Mouse (Mus musculus) lung, postnatal 0 days (tissue): ENCODE results near the gene Dusp11.
"Not testable (repeated sequence)": the region's sequence is repeated elsewhere in the genome, so short reads cannot be mapped to it uniquely, and the experiment has no call there.

Experiments
- CTCF ChIP-seq: IDR thresholded peaks from 2 replicates; pipeline ENCODE4 v1.5.1; 2016; ENCODE audit warnings: antibody characterized with exemption, mild to moderate bottlenecking
- EP300 ChIP-seq: IDR thresholded peaks from 2 replicates; pipeline ENCODE4 v1.6.1; 2016; ENCODE audit warnings: antibody characterized with exemption, mild to moderate bottlenecking, control low read depth

- peak; percentile 87 for TF ChIP-seq CTCF
- TF ChIP-seq EP300, result not testable (repeated sequence)
These were observed 56.8 kb downstream of the Dusp11 start, which contains the start of gene Nat8f4 for GRCm38 (mm10) chr6:85904642-85905061.
